Mouse (Mus musculus) intestine, embryonic 14.5 days (tissue): ENCODE data around the gene Dpp4. TPM values are rescaled to one million over a fixed set of nuclear protein-coding genes. Genes with fewer than 3 reads are reported as not detected.

Experiments used
- ATAC-seq: fragments of 200-750 bp; cut with Nextera tagmentation; replicated peaks from 2 replicates; pipeline ENCODE4 v1.8.0; 2017; ENCODE audit warnings: low read depth, moderate number of reproducible peaks, moderate TSS enrichment, moderate library complexity; ENCODE audit not compliant: low FRiP score, low TSS enrichment
- DNase-seq: peaks from one replicate; pipeline ENCODE4 v3.0.0-alpha.2; 2018; ENCODE audit warnings: low spot score
- H3K27ac ChIP-seq: fragments of 300-500 bp; sonication (generic); 2 replicates; pipeline ENCODE4 v1.5.1; 2014; ENCODE audit warnings: low read depth, mild to moderate bottlenecking, control low read depth
- H3K27me3 ChIP-seq: fragments of 300-500 bp; sonication (generic); replicated peaks from 2 replicates; pipeline ENCODE4 v1.6.1; 2014; ENCODE audit warnings: low read length, control low read depth; ENCODE audit not compliant: control insufficient read depth, insufficient read depth
- H3K36me3 ChIP-seq: fragments of 300-500 bp; sonication (generic); 2 replicates; pipeline ENCODE4 v1.6.1; 2014; ENCODE audit warnings: low read length, control low read depth; ENCODE audit not compliant: control insufficient read depth, insufficient read depth
- H3K4me1 ChIP-seq: fragments of 300-500 bp; sonication (generic); replicated peaks from 2 replicates; pipeline ENCODE4 v1.6.1; 2014; ENCODE audit warnings: low read length, control low read depth, mixed read lengths; ENCODE audit not compliant: control insufficient read depth, insufficient read depth
- H3K4me2 ChIP-seq: fragments of 300-500 bp; sonication (generic); 2 replicates; pipeline ENCODE4 v1.6.1; 2014; ENCODE audit warnings: low read length
- H3K4me3 ChIP-seq: fragments of 300-500 bp; sonication (generic); 2 replicates; pipeline ENCODE4 v1.5.1; 2014; ENCODE audit warnings: low read depth, low read length, control low read depth, mixed read lengths
- H3K9ac ChIP-seq: fragments of 300-500 bp; sonication (generic); 2 replicates; pipeline ENCODE4 v1.6.1; 2014; ENCODE audit warnings: mild to moderate bottlenecking, low read length
- H3K9me3 ChIP-seq: fragments of 300-500 bp; sonication (generic); 2 replicates; pipeline ENCODE4 v1.6.1; 2016; ENCODE audit warnings: low read length, control low read depth; ENCODE audit not compliant: control insufficient read depth
- WGBS: fragments of 180-500 bp; shearing (Covaris S2); extraction: QIAGEN DNeasy Blood & Tissue Kit; methylation state at CpG from one replicate; pipeline ENCODE4 v1.1.7; 2014; 5-methylcytosine and 5-hydroxymethylcytosine counted together
- polyA plus RNA-seq: library from polyadenylated mRNA; unstranded; fragments of >200 nt; fragmentation: Nextera tagmentation; extraction: Ambion mirVana; gene quantifications from 2 replicates; pipeline ENCODE4 v1.2.1, GENCODE M21; 2014

Gene Dpp4
- polyA plus RNA-seq, 1 experiment from 2014 or later = 69.8 TPM

DNA sequence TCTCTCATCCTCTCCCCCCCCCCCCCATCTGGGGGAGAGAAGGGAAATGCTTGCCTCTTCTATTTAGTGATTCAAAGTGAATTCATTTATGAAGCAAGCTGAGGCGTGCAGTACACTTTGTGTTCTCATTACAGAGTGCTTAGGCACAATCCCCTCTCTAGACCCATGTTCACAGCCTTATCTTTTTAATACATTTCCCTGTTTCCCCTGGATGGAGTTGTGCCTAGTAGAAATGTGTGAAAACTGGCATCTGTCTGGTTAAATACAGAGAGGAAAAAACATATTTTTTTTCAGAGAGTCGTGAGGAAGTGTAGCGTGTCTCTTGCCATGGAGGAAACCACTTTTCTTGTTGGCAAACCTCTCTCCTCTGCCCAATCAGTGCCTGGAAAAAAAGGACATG is 50.5 kb downstream of the Dpp4 start:
- no peaks in the 10 kb centered on the region for H3K4me1 ChIP-seq
- H3K27me3 ChIP-seq = no peaks in the 10 kb centered on the region
- 76% methylated on average over 3 of the region's 3 CpGs for WGBS
- no peak overlapping the region for H3K27ac ChIP-seq
- ATAC-seq (no peak), DNase-seq (no peak)
- no peaks in the 10 kb centered on the region for H3K9me3 ChIP-seq
- no peak overlapping the region for H3K4me2 ChIP-seq
- no peak overlapping the region for H3K4me3 ChIP-seq
- no peaks in the 10 kb centered on the region for H3K36me3 ChIP-seq
- no peak overlapping the region for H3K9ac ChIP-seq

DNA sequence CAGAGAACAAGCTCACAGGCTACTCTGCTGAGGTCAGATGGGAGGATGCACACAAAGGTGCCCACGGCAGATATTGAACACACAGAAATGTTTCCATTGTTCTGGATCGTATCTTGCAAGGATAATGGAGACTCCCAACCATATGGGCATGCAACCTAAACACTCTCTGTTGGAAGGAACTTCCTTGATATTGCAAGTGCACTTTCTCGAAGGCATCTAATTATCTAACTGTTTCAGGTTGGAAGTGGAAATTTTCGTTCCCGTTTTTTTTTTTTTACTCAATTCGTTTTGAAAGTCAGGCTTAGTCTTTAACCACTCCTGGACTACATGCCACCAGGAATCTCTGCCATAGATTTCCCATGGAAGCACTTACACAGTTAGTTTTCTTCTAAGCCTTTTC is 51.2 kb downstream of the Dpp4 start:
- ATAC-seq = no peak
- Histone ChIP-seq H3K4me1 (no peaks in the 10 kb centered on the region), H3K9ac (no peak overlapping the region), H3K4me3 (no peak overlapping the region), H3K4me2 (no peak overlapping the region), H3K27ac (no peak overlapping the region), H3K27me3 (no peaks in the 10 kb centered on the region), H3K36me3 (no peaks in the 10 kb centered on the region), H3K9me3 (no peaks in the 10 kb centered on the region)
- WGBS = 82% methylated on average over 6 of the region's 6 CpGs
- DNase-seq = no peak

DNA sequence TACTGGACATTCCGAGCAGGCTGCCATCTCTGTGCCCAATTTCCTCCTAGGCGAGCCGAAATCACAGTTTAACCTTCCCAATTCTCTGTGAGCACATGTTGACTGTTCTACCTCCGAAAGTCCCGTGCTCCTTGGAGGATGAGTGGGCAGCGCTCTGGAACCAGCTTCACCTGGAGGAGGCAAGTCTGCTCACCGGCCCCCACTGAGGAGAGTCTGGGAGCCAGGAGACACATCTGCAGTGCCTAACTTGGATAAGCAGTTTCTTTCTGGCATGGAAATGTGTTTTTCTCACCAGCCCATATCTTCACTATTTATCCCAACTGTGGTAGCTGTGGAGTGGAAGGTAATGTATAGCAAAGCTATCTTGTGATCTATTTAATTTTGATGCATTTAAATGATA is 54.8 kb downstream of the Dpp4 start:
- WGBS = 88% methylated on average over 7 of the region's 7 CpGs
- ATAC-seq = no peak
- no peak overlapping the region for H3K4me3 ChIP-seq
- H3K4me1 ChIP-seq = no peaks in the 10 kb centered on the region
- DNase-seq = no peak
- H3K9me3 ChIP-seq = no peaks in the 10 kb centered on the region
- H3K27ac ChIP-seq = no peak overlapping the region
- no peak overlapping the region for H3K4me2 ChIP-seq
- no peak overlapping the region for H3K9ac ChIP-seq
- H3K27me3 ChIP-seq = no peaks in the 10 kb centered on the region
- H3K36me3 ChIP-seq = no peaks in the 10 kb centered on the region

DNA sequence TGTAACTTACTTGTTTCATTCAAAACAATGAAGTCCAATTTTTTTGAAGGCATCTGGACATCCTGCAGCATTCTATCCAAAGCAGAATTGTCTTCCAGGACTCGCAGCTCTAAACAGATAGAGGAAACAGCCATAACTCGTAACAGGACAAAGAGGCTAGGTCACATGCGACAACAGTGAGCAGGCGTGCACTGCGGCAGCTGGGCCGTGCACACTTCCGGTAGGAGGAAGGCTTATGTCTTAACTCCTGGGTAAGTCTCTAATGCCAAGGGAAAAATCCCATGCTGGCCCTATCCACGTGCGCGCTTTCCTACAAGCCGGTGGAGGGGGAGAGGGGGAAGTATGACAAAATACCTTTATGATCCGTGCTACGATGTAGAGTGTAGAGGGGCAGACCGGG is 55.4 kb downstream of the Dpp4 start:
- Histone ChIP-seq H3K27ac (no peak overlapping the region), H3K9me3 (no peaks in the 10 kb centered on the region), H3K9ac (no peak overlapping the region), H3K27me3 (no peaks in the 10 kb centered on the region), H3K4me1 (no peaks in the 10 kb centered on the region), H3K36me3 (no peaks in the 10 kb centered on the region), H3K4me2 (no peak overlapping the region), H3K4me3 (no peak overlapping the region)
- WGBS = 68% methylated on average over 14 of the region's 14 CpGs
- ATAC-seq (no peak), DNase-seq (no peak)

DNA sequence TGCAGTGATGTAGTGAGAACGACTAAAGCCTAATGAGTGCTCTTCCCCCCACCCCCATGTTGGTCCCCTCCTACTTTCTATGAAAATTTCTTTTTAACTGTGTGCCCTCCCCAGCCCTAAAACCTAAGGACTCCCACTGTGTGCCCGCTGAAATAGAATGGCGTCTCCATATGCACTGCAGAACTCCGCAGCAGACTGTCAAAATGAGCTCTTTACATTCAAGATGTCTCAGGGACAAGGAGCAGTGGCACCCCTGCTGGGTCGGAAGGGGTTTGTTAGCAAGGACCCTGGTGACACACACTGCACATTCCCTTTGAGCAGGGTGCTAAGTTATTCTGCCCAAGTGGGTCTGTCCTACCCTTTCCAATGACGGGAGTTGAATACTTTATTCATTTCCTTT is 56.3 kb downstream of the Dpp4 start:
- no peak overlapping the region for H3K4me2 ChIP-seq
- no peak overlapping the region for H3K4me3 ChIP-seq
- H3K4me1 ChIP-seq = no peaks in the 10 kb centered on the region
- no peak for DNase-seq
- no peaks in the 10 kb centered on the region for H3K36me3 ChIP-seq
- H3K27me3 ChIP-seq = no peaks in the 10 kb centered on the region
- 73% methylated on average over 6 of the region's 6 CpGs for WGBS
- no peak for ATAC-seq
- no peaks in the 10 kb centered on the region for H3K9me3 ChIP-seq
- H3K9ac ChIP-seq = no peak overlapping the region
- no peak overlapping the region for H3K27ac ChIP-seq

DNA sequence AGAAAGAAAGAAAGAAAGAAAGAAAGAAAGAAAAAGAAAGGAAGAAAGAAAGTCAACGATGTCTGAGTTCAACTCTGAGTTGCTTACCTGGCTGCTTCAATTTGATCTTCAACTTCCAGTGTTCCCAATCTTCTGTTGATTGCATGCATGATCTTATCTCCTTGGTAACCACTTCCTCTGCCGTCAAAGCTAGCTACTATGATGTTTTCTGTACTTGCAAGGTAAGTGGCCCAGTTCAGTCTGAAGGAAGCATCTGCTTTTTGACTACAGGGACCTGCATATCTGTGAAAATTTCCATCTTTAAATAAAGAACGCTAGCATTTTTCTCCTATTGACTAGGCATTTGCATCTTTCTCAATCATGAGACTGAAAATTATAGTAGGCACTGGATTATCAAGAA is 60.0 kb downstream of the Dpp4 start:
- Histone ChIP-seq H3K27ac (no peak overlapping the region), H3K36me3 (no peaks in the 10 kb centered on the region), H3K27me3 (no peaks in the 10 kb centered on the region), H3K4me2 (no peak overlapping the region), H3K4me3 (no peak overlapping the region), H3K9me3 (no peaks in the 10 kb centered on the region), H3K4me1 (no peaks in the 10 kb centered on the region), H3K9ac (no peak overlapping the region)
- no peak for ATAC-seq
- 68% methylated on average over 3 of the region's 3 CpGs for WGBS
- DNase-seq = no peak

DNA sequence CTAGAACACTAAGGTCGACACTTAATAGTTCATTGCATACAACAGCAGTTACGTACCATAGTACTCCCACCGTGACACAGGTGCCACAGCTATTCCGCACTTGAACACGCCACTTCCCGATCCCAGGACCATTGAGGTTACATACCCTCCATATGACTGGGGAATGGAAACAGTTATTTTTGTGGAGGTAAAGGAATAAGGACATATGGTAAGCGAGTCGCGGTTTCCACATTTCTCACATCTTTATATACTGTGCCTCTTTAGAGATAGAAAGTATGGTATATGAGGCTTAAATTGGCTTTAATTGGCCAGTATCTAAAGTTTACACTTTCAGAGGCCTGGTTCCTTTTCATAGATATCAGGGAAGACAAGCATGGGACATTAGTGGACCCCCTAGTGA is 64.3 kb downstream of the Dpp4 start:
- H3K36me3 ChIP-seq = no peaks in the 10 kb centered on the region
- H3K4me3 ChIP-seq = no peak overlapping the region
- ATAC-seq (no peak), DNase-seq (no peak)
- WGBS = 95% methylated on average over 9 of the region's 9 CpGs
- H3K4me1 ChIP-seq = no peaks in the 10 kb centered on the region
- no peak overlapping the region for H3K27ac ChIP-seq
- no peaks in the 10 kb centered on the region for H3K27me3 ChIP-seq
- H3K4me2 ChIP-seq = no peak overlapping the region
- no peaks in the 10 kb centered on the region for H3K9me3 ChIP-seq
- H3K9ac ChIP-seq = no peak overlapping the region

DNA sequence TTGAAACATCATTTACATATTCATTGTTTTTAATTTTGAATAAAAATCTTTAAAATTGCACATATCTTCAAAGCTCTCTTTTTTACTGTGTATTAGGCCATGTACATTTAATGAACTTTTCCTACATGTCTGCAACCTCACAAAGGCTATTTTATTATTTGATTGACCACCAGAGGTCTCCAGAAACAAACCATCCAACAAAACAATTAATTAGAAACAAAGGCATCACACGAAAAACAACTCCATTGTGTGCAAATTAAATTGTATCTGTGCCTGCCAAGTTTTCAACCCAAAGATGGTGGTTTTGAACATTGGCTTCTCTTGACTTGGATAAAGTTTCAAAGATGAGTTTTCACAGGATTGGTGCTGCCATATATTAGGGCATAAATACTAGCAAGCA is 65.3 kb downstream of the Dpp4 start:
- Histone ChIP-seq H3K4me2 (no peak overlapping the region), H3K4me1 (no peaks in the 10 kb centered on the region), H3K9ac (no peak overlapping the region), H3K27me3 (no peaks in the 10 kb centered on the region), H3K9me3 (no peaks in the 10 kb centered on the region), H3K4me3 (no peak overlapping the region), H3K27ac (no peak overlapping the region), H3K36me3 (no peaks in the 10 kb centered on the region)
- no peak for DNase-seq
- 29% methylated on average over 1 of the region's 1 CpGs for WGBS
- no peak for ATAC-seq

DNA sequence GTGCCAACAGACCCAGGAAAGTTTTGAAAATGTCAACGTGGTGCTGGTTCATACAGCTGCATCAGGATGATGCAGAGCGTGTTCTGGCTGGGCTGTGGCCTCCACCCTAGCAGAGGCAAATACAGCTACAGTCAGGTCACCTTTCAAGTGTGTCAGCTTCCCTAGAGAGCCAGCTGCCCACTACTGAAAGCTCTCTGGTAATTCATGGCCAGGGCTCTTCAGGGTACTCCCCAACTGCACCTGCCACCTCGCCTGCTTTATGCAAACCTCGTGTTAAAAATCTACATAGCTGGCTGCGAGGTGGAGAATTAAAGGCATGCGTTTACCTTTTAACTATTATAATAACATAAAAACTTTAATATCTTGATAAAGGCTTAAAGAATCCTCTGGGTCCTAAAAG is 67.7 kb downstream of the Dpp4 start:
- no peaks in the 10 kb centered on the region for H3K4me1 ChIP-seq
- no peak overlapping the region for H3K9ac ChIP-seq
- DNase-seq (no peak), ATAC-seq (no peak)
- WGBS = 48% methylated on average over 6 of the region's 6 CpGs
- no peaks in the 10 kb centered on the region for H3K36me3 ChIP-seq
- no peak overlapping the region for H3K4me3 ChIP-seq
- no peak overlapping the region for H3K4me2 ChIP-seq
- H3K9me3 ChIP-seq = no peaks in the 10 kb centered on the region
- no peaks in the 10 kb centered on the region for H3K27me3 ChIP-seq
- no peak overlapping the region for H3K27ac ChIP-seq
